Mouse (Mus musculus) heart, embryonic 10.5 days (tissue): ENCODE results near the gene Hoxb6. TPM values are rescaled to one million over a fixed set of nuclear protein-coding genes. Genes with fewer than 3 reads are reported as not detected.

Source experiments
- DNase-seq: peaks from one replicate; pipeline ENCODE4 v3.0.0-alpha.2; 2017; ENCODE audit warnings: low spot score
- H3K27ac ChIP-seq: fragments of 300-500 bp; sonication (generic); 2 replicates; pipeline ENCODE4 v1.5.1; 2016; ENCODE audit warnings: mild to moderate bottlenecking
- H3K27me3 ChIP-seq: fragments of 300-500 bp; sonication (generic); 2 replicates; pipeline ENCODE4 v1.6.1; 2016; ENCODE audit warnings: mild to moderate bottlenecking; ENCODE audit not compliant: poor library complexity, insufficient read depth, severe bottlenecking
- H3K36me3 ChIP-seq: fragments of 300-500 bp; sonication (generic); 2 replicates; pipeline ENCODE4 v1.6.1; 2016; ENCODE audit warnings: mild to moderate bottlenecking, moderate library complexity
- H3K4me1 ChIP-seq: fragments of 300-500 bp; sonication (generic); 2 replicates; pipeline ENCODE4 v1.6.1; 2016; ENCODE audit warnings: mild to moderate bottlenecking
- H3K4me3 ChIP-seq: fragments of 300-500 bp; sonication (generic); 2 replicates; pipeline ENCODE4 v1.5.1; 2016; ENCODE audit warnings: mild to moderate bottlenecking, moderate library complexity
- H3K9me3 ChIP-seq: fragments of 300-500 bp; sonication (generic); 2 replicates; pipeline ENCODE4 v1.6.1; 2016; ENCODE audit warnings: mild to moderate bottlenecking, moderate library complexity
- WGBS: fragments of 180-500 bp; shearing (Covaris S2); methylation state at CpG from one replicate; pipeline ENCODE4 v1.1.7; 2016; 5-methylcytosine and 5-hydroxymethylcytosine counted together
- polyA plus RNA-seq: library from polyadenylated mRNA; unstranded; fragments of >200 nt; fragmentation: Nextera tagmentation; extraction: Ambion mirVana; gene quantifications from 2 replicates; pipeline ENCODE4 v1.2.1, GENCODE M21; 2016

Hoxb6 gene
- polyA plus RNA-seq, 1 experiment from 2014 or later: 2.2 TPM

- WGBS: 8% methylated on average over 2 of the region's 2 CpGs
- peaks cover 100% of the 10 kb centered on the region for H3K27me3 ChIP-seq
- no peak for DNase-seq
- H3K4me1 ChIP-seq: peaks cover 39% of the 10 kb centered on the region
- 0 out of 2 replicates have a peak overlapping the region, but pooled peaks have one; percentile 36 for H3K27ac ChIP-seq
- H3K36me3 ChIP-seq: no peaks in the 10 kb centered on the region
- H3K4me3 ChIP-seq: no peak overlapping the region
- no peaks in the 10 kb centered on the region for H3K9me3 ChIP-seq
Observed at GRCm38 (mm10) chr11:96336597-96336996, 44.3 kb downstream of the Hoxb6 start.

DNA sequence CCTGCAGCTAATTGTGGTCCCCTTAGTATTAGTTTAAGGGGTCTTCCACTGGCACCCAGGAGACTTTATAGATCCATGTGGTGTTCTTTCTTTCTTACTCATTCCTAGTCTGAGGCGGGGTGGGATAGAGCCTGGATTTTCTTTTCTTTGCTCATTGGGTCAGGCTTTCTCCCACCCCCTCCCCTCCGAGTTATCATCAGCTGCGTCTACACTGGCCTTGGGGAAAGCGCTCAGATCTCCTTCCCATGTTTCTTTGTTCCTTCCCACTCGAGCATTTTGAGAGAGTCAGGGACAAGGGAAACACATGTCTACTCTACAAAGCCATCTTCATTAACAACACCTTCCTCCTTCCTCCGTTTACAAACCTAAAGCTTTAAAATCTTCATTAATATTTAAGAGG, 44.8 kb downstream of the Hoxb6 start:
- Histone ChIP-seq H3K36me3 (no peaks in the 10 kb centered on the region), H3K4me3 (no peak overlapping the region), H3K4me1 (peaks cover 40% of the 10 kb centered on the region), H3K27ac (no peak overlapping the region), H3K27me3 (peaks cover 100% of the 10 kb centered on the region), H3K9me3 (no peaks in the 10 kb centered on the region)
- no peak for DNase-seq
- WGBS: 10% methylated on average over 6 of the region's 6 CpGs

GRCm38 (mm10) chr11:96338957-96339855, 46.9 kb downstream of the Hoxb6 start:
- WGBS: 25% methylated on average over 7 of the region's 7 CpGs
- DNase-seq: no peak
- Histone ChIP-seq H3K4me3 (peak overlapping the region; percentile 5; the same call in 1 of the 2 replicates), H3K9me3 (no peaks in the 10 kb centered on the region), H3K27me3 (peaks cover 100% of the 10 kb centered on the region), H3K36me3 (0 out of 2 replicates have a peak, but pooled peaks cover under 1% of the 10 kb centered on the region), H3K27ac (peak overlapping the region; percentile 89), H3K4me1 (peaks cover 32% of the 10 kb centered on the region)

DNA sequence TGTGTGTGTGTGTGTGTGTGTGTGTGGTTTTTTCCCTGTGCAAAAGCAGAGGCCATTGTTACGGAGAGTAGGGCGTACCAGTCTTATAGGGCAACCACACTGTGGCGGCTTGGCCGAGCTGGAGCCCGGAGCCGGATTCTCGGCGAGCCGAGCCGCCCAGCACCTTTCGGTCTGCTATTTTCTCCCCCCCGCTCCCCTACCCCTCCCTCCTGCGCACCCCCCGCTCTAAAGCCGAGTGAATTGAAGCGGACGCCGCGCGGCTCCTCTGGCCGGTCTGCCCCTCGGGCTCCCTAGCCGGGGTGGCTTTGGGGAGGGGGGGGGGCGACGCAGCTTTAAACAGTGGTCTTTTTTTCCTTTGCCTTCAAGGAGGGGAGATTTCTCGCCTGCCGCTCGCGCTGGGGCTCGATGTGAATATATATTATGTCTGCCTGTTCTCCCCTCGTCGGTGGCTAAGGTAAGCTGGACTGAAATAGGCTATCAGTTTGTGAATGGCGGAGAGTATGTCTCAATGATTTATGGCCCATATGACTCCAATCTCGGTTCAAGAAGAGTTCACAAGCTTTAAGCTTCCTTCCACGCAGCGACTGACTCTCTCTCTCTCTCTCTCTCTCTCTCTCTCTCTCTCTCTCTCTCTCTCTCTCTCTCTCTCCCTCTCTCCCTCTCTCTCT, 48.6 kb downstream of the Hoxb6 start:
- under 1% methylated on average over 21 of the region's 36 CpGs for WGBS
- Histone ChIP-seq H3K9me3 (no peaks in the 10 kb centered on the region), H3K4me3 (peak overlapping the region; percentile 58), H3K27ac (peak overlapping the region; percentile 89), H3K4me1 (peaks cover 48% of the 10 kb centered on the region), H3K36me3 (0 out of 2 replicates have a peak, but pooled peaks cover 2% of the 10 kb centered on the region), H3K27me3 (peaks cover 100% of the 10 kb centered on the region)
- no peak for DNase-seq

DNA sequence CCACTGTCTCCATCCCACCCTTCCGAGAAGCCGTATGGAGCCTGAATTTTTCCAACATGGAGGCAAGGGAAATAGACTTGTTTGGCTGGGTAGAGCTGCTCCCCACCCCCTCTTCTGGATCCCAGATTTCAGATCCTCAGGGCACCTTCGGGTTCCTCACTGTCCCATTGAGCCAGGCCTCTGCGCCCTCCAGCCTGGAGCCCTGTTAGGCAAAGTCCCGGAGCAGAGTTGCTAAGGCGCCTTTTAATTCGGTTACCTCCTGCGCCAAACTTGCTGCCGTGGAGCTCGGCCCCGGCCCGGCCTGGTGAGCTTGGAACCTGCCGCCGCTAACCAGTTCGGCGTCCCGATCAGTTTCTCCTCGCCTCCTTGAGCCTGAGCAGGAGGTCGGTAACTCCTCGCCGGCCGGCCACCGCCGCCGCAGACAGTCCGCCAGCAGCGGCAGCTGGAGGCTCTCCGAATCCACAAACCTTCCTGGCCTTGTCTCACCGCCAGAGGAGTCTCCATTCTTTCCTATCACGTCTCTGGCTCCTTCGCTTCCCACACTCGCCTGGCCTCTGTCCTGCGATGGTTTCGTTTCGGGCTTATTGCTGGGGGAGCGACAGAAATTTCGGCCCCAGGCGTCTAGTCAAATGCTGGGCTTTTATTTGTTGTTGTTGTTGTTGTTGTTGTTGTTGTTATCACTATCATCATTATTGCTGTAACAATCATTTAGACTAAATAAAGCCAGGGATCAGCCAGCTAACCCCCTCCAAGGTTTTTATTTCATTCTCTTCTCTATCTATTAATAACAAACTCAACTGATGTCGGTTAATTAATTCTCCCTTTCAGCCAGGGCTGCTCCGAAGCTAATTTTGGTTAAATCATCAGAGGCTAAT, 49.7 kb downstream of the Hoxb6 start:
- Histone ChIP-seq H3K4me1 (peaks cover 52% of the 10 kb centered on the region), H3K27ac (peak overlapping the region; percentile 89), H3K4me3 (peak overlapping the region; percentile 58), H3K9me3 (no peaks in the 10 kb centered on the region), H3K36me3 (0 out of 2 replicates have a peak, but pooled peaks cover 2% of the 10 kb centered on the region), H3K27me3 (peaks cover 100% of the 10 kb centered on the region)
- DNase-seq: no peak
- under 1% methylated on average over 40 of the region's 40 CpGs for WGBS

DNA sequence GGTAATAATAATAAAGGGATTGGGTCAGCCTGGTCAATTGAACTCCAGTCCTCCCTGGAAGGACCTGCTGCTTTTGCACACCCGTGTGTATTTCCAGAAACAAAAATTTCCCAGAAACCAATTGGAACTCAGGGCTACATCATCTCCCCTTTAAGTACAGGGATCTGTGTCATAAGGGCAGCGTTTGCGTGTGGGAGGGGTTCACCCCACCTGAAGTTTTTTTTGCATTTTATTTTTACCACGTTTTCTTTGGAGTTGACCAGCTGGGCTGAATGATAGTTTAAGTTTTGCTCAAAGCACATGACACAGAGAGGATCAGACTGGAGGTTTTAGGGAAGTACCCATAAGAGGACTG, 50.3 kb downstream of the Hoxb6 start:
- peaks cover 50% of the 10 kb centered on the region for H3K4me1 ChIP-seq
- DNase-seq: no peak

DNA sequence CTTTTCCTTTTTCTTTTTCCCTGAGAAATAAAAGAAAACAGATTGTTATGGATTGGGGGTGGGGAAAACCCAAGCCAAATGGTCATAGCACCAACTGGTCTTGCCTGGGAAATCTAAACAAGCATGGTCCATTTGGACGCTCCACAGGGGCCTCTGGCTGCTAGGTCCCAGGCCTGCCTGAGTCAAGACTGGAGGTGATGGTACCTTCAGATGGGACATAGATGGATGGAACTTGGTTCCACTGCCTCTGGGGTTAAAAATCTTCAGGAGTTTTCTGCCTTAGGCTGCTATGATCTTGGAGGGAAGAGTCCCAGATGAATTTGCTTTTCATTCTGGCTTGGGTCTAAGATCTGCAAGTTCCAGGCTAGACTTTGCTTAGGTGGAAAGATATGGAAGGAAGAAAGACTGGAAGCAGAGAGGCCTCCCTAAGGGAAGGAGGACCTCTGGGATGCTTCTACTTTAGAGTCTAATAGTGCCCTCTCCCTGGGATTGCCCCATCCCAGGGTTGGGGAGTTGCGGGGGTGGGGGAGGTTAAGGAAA, 51.0 kb downstream of the Hoxb6 start:
- Histone ChIP-seq H3K4me3 (no peak overlapping the region), H3K36me3 (0 out of 2 replicates have a peak, but pooled peaks cover 2% of the 10 kb centered on the region), H3K27ac (no peak overlapping the region; the same call in 1 of the 2 replicates), H3K4me1 (peaks cover 52% of the 10 kb centered on the region), H3K9me3 (no peaks in the 10 kb centered on the region), H3K27me3 (peaks cover 98% of the 10 kb centered on the region)
- DNase-seq: no peak
- WGBS: 42% methylated on average over 2 of the region's 2 CpGs

More for the DNA sequence above, 50.3 kb downstream of the Hoxb6 start:
- no peak overlapping the region for H3K27ac ChIP-seq
- H3K27me3 ChIP-seq: peaks cover 99% of the 10 kb centered on the region
- H3K9me3 ChIP-seq: no peaks in the 10 kb centered on the region
- WGBS: 9% methylated on average over 4 of the region's 4 CpGs
- H3K4me3 ChIP-seq: peak overlapping the region; percentile 58
- H3K36me3 ChIP-seq: 0 out of 2 replicates have a peak, but pooled peaks cover 2% of the 10 kb centered on the region

- Histone ChIP-seq H3K27me3 (peaks cover 98% of the 10 kb centered on the region), H3K4me3 (peak overlapping the region; percentile 62), H3K9me3 (no peaks in the 10 kb centered on the region), H3K4me1 (peaks cover 60% of the 10 kb centered on the region), H3K27ac (peak overlapping the region; percentile 80), H3K36me3 (0 out of 2 replicates have a peak, but pooled peaks cover 2% of the 10 kb centered on the region)
- 14% methylated on average over 39 of the region's 40 CpGs for WGBS
- DNase-seq: no peak
Observed at GRCm38 (mm10) chr11:96344061-96344877, 52.0 kb downstream of the Hoxb6 start.

GRCm38 (mm10) chr11:96344878-96345159, 52.5 kb downstream of the Hoxb6 start:
- peak overlapping the region; percentile 80 for H3K27ac ChIP-seq
- 0 out of 2 replicates have a peak, but pooled peaks cover 2% of the 10 kb centered on the region for H3K36me3 ChIP-seq
- peak overlapping the region; percentile 62 for H3K4me3 ChIP-seq
- no peaks in the 10 kb centered on the region for H3K9me3 ChIP-seq
- no peak for DNase-seq
- 21% methylated on average over 6 of the region's 6 CpGs for WGBS
- H3K27me3 ChIP-seq: peaks cover 98% of the 10 kb centered on the region
- H3K4me1 ChIP-seq: peaks cover 60% of the 10 kb centered on the region

DNA sequence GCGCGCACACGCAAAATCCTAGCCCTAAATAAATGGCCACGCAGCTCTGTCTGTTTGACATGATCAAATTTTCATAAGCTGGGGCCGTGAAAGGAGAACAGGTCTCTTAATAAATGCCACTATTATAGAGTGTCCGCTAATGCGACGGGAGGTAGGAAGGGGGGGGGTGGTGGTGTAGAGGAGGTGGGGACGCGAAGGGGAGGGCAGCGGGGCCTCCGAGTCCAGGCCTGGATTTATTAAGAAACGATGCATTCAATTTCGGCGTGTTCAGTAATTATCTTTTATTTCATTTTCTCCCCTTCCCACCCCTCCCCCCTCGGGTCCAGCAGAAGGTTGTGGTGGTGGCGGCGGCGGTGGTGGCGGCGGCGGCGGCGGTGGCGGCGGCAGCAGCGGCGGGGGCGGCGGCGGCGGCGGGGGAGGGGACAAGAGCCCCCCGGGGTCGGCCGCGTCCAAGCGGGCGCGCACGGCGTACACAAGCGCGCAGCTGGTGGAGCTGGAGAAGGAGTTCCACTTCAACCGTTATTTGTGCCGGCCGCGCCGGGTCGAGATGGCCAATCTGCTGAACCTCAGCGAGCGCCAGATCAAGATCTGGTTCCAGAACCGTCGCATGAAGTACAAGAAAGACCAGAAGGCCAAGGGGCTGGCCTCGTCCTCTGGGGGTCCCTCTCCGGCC, 53.1 kb downstream of the Hoxb6 start:
- Histone ChIP-seq H3K9me3 (no peaks in the 10 kb centered on the region), H3K27ac (peak overlapping the region; percentile 85), H3K4me1 (peaks cover 59% of the 10 kb centered on the region), H3K36me3 (0 out of 2 replicates have a peak, but pooled peaks cover 2% of the 10 kb centered on the region), H3K4me3 (peak overlapping the region; percentile 62), H3K27me3 (peaks cover 98% of the 10 kb centered on the region)
- DNase-seq: no peak
- 3% methylated on average over 38 of the region's 56 CpGs for WGBS
